Mouse (Mus musculus) adrenal gland, postnatal 14 days (tissue): Measurements from ENCODE around the gene Srsf9. TPM values are rescaled to one million over a fixed set of nuclear protein-coding genes. Genes with fewer than 3 reads are reported as not detected.
A peak's percentile ranks its signal among the peaks of the same experiment; 100 is the strongest.

Source experiments
- DNase-seq: peaks from one replicate; pipeline ENCODE4 v3.0.0; 2021; ENCODE audit warnings: mixed read lengths
- total RNA-seq: library from RNA; stranded (reverse); gene quantifications from 2 replicates; pipeline ENCODE4 v1.2.3, GENCODE M21; 2021

Srsf9 gene
- total RNA-seq, 1 experiment from 2014 or later, result 71.3 TPM

DNA sequence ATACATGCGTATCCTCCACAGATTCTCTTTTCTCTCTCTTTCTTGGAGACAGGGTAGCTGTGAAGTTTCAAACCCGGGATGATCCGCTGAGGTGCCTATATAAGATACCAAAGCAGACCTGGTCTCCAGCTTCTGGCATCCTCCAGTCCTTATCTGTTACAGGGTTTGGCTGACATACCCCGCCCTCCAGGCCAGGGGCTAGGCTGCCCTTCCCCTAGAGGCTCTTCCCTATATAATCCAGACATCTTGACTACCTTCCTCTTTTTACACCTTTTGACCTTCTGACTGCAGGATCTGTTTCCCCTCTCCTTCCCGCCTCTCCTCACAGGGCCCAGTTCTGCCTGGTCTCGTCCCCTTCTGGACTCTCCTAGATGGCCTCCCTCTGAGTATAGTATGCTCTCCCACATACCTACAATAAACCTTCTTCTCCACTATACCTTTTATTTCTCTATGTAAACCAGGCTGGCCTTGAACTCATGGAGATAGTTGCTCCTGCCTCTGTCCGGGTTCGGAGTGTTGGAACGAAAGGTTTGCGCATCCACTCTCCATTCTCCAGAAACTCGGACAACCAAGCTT is 633 bp upstream of the Srsf9 start:
- DNase-seq, result no peak

DNA sequence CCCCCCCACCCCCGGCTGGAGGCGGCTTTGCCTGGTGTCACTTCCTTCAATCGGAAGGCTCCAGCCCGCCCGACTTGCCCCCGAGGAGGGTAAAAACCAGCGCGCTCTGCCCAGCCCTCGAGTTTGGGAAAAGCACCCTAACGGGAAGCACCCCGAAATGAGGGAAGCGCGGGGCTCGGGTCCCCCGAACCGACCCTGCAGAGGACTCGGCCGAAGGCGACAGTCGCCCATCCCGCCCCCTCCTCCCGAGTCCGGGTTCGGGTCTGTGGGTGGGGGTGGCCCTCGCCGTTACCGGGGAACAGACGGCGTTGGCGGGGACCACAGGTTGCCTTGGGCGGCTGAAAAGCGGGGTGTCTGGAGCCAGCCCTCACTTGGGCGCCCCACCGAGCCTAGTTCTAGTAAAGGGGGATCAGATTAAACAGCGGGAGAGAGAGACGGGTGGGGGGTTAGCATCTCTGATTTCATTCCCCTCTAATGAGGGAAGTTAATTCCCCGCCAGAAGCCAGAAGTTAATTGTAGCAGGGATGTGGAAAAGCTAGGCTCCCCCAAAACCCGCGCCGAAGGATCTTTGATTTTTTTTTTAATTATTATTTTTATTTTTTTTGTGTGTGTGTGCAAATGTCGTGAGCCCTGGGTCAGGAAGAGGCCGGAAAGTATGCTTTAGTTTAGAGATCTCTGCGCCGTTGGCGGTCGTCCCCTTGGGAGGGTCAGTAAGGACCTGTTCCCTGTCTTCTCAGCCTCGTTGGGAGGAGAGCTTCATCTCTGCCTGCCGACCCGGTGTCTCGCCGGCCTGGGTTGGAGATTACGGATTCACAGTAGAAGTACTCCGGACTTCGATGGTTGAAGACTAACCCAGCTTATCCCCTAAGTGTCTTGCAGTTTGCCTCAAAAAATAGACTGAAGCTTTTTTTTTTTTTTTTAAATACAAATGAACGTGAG is 902 bp downstream of the Srsf9 start:
- peak; percentile 44 for DNase-seq

DNA sequence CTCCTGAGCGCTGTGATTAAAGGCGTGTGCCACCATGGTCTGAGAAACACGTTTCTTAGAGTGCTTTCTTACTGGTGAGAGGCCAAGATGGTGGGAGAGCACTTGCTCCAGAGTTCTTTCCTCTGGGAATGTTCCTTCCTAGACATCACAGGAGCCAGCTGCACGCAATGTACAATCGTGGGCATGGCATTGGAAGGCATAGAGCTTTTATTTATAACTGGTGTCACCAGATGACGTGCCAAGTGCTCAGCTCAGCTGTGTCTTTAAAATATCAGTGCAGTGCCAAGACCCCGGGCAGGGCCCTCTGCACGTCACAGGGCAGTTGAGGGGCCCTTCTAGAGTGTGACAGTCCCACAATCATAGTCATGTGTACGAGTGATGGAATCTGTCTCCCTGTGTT is 4.0 kb downstream of the Srsf9 start:
- no peak for DNase-seq

DNA sequence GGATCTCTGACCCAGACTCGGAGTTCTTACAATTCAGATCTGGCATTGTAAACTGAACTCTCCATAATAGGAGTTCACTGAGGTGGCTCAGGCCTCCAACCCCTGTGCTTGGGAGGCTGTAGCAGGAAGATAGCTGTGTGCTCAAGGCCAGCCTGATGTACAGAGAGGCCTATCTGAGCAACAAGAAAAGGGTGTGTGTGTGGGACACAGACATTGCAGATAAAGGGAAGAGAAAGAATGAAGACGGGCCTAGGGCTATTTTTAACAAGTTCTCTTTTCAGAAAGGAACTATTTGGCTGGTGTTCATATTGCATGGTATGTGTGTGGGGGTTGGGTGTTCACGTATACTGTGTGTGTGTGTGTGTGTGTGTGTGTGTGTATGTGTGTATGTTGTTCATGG is 6.6 kb downstream of the Srsf9 start:
- DNase-seq, result no peak

DNA sequence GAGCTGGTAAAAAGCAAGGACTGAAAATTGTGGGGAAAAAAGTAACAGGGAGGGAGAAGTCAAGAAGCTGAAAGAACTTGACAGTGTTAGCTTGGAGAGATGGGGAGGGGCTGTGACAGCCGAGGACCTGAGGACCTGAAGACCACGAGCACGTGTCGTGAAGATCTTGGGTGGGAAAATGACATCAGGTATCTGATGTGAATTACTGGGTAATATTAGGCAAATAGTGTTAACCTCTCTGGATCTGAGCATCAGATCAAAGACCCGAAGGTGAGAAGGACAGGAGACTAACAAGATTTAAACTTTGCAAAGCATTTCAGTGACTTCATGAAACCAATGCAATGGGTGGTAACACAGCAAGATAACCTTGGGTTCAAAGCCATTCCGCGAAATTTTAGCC is 13.0 kb downstream of the Srsf9 start:
- DNase-seq, result no peak

DNA sequence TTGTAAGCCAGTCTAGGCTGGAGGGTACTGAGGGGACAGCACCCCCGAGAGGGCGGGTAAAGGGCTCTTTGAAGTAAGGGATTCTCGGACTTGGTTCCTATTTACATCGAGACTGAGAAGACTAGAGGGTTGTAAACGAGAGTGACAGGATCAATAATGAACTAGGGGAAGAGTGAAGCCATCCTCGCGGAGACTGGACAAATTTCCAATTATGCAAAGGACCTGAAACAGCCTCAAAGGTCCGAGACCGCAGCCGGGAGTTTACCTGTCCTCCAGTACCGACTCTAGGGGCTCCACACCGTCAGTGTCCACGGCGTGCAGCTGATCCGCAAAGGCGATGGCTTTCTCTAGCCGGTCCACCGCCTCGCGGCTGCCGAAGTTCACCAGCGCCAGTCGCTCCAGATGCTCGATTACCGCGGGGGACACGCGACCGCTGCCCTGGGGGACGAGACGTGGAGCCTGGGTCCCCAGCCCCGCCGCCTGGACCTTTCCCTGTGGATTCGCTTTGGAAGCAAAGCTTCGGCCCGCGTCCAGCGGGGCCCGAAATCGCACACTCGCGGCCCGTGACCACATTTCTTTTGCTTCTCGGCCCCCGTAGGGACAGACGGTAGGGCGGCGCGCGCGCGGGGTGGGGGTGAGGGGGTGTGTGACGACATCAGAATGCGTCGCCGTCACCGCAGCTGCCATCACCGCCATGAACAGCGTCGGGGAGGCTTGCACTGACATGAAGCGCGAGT is 13.8 kb downstream of the Srsf9 start, which contains the start of the genes Gatc and Triap1:
TSS of gene Gatc (minus strand) at position 602 of the 737 bp plus-strand sequence.
TSS of gene Triap1 (plus strand) at position 649 of the 737 bp plus-strand sequence.
- DNase-seq, result peak; percentile 94

DNA sequence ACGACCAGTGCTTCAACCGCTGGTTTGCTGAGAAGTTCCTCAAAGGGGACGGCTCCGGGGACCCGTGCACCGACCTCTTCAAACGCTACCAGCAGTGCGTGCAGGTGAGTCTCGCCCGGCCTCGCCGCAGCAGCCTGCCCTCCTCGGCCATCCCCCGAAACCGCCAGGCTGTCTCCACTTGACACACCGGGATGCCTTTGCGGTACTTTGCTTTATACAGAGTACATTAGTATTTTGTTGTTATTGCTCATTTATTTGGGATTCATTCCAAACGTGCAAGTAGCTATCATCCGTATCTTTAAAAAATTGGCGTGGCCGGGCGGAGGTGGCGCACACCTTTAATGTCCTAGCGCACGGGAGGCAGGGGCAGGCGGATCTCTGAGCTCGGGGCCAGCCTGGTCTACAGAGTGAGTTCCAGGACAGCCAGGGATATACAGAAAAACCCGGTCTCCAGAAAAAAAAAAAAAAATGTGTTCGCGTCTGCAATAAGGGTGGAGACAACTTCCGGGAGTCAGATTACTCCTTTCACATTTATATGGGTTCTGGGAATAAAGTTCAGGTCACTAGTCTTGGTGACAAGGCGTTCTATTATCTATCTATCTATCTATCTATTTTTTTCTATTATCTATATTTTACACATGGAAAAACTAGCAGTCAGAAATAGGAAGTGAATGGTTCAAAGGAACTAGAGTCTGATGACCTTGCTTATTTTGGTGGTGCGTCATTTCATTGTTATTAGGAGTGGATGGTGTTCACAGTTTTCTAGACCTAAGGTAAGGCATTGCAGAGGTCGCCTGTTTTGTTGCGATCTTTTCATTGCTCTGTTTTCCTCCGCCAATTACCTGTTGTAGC is 14.6 kb downstream of the Srsf9 start:
- no peak for DNase-seq

DNA sequence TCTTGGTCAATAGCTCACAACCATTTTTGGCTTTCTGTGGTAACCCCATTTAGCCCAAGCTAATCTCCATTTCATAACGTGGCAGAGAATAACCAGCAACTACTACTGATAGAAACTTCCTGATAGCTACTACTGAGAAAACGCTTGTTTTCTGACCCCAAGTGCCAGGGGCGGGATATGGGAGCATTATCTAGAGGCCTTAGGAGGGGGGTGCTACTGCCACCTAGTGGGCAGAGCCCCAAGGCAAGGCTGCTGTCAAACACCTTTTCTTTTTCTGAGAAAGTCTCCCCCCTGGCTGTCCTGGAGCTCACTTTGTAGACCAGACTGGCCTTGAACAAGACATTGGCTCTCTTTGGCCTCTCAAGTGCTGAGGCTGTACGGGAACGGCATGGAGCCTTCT is 20.6 kb downstream of the Srsf9 start:
- peak; percentile 90 for DNase-seq

DNA sequence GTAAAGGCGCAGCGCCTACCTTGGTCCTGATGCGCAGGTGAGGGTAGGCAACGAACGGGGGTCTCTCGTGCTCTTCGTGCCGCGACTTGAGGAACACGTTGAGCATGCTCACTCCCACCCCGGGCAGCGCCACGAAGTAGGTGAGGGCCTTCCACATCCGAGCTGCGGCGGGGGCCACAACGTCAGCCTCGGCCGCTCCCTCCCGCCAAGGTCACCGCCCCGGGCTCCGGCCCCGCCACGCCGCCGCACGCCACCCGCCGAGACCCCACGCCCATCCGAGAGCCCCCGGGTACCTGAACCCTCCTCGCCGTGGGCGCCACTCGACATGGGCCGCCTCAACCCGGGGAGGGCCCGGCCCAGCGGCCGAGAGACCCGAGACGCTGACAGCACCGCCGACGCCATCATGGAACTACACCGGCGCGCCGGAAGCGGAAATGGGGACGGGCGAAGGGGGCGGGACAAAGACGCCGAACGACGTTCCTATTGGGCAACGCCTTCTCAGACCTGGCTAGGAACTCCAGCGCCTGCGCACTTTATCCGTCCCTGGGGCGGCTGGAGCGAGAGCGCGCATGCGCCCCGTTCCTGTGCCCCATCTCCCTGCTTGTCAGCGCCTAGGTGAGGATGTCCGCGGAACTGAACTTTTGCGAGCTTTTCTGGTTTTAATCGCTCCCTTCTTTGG is 21.7 kb downstream of the Srsf9 start, which contains the start of gene Cox6a1:
TSS of gene Cox6a1 (minus strand) at position 436 of the 679 bp plus-strand sequence.
- peak; percentile 100 for DNase-seq

DNA sequence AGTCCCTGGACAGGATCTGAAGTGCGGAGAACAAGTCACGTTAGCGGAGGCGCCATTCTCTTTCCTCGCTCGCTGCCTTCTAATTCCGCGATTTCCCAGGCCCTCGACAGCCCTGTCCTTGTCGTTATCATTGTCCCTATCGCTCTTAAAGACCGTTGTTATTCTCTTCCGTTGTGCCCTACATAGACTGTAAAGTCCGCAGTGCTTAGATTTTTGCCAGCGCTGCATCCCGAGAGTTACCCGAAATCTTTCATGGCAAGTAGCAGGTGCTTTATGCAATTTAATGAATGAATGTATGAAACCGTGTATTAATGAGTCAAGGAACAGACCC is 22.2 kb downstream of the Srsf9 start:
- DNase-seq, result no peak

DNA sequence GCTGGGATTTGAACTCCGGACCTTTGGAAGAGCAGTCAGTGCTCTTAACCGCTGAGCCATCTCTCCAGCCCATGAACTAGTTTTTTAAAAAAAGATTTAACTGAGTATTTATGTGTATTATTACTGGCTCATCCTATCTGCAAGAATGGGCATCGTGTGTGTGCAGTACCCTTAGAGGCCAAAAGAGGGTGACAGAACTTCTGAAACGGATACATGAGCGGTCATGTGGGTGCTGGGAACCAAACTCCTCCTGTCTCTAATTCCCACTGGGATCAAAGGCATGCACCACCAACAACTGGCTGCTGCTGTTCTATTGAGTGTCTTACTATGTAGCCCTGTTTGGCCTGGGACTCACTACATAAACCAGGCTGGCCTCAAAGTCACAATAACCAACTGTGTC is 24.4 kb downstream of the Srsf9 start:
- DNase-seq, result no peak

DNA sequence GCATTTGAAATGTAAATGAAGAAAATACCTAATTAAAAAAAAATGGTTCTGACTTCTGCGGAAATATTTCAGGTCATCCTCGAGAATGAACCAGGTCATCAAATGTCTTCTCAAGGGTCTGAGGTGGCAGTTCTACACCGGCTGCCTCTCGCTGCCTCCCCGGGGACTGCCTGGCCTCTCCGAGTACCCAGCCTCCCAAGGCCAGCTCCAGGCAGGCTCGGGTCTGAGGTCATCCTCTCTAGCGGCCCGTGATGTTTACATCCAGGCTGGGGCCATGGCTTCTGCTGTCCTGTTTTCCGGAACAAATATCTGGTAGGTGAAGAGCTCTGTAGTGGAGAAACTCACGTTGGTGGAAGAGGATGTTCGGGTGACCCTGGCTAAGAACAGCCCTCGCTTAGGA is 28.1 kb downstream of the Srsf9 start:
- no peak for DNase-seq

DNA sequence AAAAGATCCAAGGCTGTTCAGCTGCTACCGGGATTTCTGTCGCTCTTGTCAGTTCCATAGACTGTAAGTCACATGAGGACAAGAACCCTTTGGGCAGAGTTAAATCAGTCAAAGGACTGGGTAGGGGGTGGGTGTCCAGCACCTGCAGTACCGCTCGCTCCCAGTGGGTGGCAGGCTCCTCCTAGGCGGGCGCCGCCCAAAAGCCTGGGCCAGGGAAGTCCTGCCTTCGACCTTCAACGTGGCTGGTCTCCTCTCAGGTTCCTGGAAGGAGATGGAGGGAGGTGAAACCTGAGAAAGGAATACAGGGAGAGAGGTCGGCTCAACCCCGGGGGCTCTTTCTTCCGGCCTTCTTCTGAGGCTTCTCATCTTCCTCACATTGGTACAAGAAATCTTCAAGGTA is 31.9 kb downstream of the Srsf9 start:
- DNase-seq, result peak; percentile 94

DNA sequence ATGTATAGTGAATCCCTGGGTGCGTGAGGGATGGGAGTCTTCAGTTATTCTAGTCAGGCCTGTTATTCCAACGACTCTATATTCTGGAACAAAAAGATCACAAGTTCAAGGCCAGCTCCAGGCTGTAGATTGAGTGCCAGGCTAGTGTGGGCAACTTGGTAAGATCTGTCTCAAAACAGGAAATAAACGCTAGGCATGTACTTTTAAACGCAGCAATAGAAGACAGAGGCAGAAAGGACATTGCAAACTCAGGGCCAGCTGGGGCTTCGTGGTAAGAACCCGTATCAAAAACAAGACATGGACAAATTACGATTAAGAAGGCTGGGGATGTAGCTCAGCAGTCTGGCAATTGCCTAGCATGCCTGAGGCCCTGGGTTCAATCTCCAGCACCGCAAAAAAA is 32.5 kb downstream of the Srsf9 start:
- no peak for DNase-seq

DNA sequence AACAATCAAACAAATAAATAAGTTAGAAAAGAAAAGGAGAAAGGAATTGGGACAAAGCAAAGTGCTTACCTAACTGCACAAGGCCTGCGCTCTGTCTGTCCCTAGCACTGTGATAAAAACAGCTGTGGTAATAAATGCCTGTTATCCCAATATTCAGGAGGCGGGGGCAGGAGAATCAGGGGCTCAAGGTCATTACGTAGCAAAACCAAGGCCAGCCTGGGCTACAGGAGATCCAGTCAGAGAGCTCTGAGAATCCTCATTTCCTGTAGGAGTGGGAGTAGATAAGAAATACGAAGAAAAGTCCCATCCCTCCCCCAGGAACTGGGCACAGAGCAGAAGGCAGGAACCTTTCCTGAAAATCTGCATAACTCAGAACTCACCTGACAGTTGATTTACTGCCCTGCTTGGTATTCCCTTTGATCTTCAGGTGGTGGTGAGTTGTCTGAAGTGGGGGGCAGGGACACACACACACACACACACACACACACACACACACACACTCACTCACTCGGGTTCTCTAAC is 32.9 kb downstream of the Srsf9 start:
- DNase-seq, result no peak

DNA sequence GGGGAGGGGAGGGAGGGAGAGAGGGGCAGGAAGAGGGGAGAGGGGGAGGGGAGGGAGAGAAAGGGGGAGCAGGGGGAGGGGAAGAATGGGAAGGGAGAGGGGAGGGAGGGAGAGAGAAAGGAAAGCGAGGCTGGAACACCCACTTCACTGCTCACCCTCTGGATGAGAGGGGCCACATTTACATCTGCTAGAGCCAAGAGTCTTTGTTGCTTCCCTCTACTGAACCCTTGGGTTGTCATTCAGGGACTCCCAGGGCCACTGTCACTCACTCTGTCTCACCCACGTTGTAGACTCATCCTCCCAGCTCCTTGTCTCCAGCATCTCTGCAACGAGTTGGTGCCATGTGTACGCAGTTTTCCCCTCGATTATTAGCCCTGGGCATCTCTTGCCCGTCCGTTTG is 35.2 kb downstream of the Srsf9 start:
- no peak for DNase-seq

DNA sequence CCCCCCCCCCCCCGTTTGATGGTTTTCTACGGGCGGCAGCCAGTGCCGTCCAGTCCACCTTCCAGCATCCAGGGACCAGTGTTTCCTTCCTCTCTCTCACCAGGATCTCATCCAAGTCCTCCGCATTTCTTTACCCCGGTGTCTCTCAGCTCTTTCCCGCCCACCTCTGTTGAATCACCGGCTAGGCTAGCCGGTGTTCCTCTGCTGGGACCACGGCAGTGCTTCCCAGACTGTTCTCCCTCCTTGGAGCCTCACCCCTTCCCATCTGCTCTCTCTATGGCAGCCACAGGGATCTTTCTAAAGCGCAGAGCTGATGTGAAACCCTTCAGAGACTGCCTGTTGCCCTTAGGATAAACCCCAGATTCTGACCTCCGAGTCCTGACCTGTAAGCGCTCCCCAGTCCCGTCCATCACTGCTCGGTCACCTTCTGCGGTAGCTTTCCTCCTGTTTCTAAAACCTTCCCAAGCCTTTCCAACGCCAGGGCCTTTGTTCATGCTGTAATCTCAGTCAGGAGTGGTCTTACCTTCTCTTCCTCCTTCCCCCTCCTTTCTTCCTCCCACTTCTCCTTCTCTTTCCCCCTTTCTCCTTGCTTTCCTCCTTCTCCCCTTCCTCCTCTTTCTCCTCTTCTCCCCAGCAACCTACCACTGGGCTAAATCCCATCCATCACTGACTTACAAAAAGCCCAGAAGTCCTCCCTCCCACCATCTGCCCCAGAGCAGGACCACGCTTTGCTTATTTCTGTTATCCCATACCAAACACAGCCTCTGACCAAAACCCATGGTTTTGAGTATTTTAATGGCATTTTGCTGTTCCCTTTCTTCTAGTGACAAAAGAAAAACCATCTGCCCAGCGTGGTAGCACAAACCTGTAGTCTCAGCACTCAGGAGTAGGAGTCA is 36.1 kb downstream of the Srsf9 start:
- no peak for DNase-seq

DNA sequence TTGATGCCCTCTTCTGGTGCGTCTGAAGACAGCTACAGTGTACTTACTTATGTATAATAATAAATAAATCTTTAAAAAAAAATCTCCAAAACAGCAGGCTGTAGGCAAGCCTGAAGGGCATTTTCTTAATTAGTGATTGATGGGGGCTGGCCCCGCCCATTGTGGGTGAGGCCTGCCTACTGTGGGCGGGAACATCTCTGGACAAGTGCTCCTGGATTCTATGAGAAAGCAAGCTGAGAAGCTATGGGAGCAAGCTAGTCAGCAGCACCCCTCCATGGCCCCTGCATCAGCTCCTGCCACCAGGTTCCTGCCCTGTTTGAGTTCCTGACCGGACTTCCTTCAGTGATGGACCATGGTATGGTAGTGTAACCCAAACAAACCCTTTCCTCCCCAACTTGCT is 37.8 kb downstream of the Srsf9 start:
- no peak for DNase-seq

DNA sequence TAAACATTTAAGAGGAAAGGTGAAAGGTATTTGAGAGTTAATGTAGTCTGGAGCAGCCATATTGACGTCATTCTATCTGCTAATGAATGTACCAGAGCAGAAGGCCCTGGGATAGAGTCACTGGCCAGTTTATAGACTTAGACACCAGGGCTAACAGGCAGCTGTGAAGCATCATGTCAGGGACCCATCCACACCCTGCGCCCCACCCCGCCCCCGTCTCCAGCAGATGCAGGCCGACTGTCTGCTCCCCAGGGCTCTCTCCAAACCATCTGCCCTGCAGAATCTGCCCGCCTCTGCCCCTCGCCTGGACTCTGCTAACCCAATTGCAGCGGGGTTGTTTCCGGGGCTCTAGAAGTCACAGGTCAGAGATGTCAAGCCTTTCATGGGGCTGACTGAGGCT is 44.8 kb downstream of the Srsf9 start:
- DNase-seq, result peak; percentile 34
